Mouse (Mus musculus) limb, embryonic 15.5 days (tissue): ENCODE measurements around the gene Trim8. TPM values are rescaled to one million over a fixed set of nuclear protein-coding genes. Genes with fewer than 3 reads are reported as not detected.
A peak's percentile ranks its signal among the peaks of the same experiment; 100 is the strongest.

Source experiments
- ATAC-seq: fragments of 200-750 bp; cut with Nextera tagmentation; 2 replicates; pipeline ENCODE4 v1.8.0; 2017; ENCODE audit warnings: low read depth, moderate TSS enrichment; ENCODE audit not compliant: insufficient number of reproducible peaks, low FRiP score, low TSS enrichment
- H3K27ac ChIP-seq: fragments of 300-500 bp; sonication (generic); 2 replicates; pipeline ENCODE4 v1.5.1; 2015; ENCODE audit warnings: moderate library complexity, mild to moderate bottlenecking, inconsistent platforms
- H3K27me3 ChIP-seq: fragments of 300-500 bp; sonication (generic); 2 replicates; pipeline ENCODE4 v1.6.1; 2015; ENCODE audit warnings: inconsistent platforms
- H3K36me3 ChIP-seq: fragments of 300-500 bp; sonication (generic); 2 replicates; pipeline ENCODE4 v1.6.1; 2015; ENCODE audit warnings: inconsistent platforms
- H3K4me1 ChIP-seq: fragments of 300-500 bp; sonication (generic); 2 replicates; pipeline ENCODE4 v1.6.1; 2015; ENCODE audit warnings: inconsistent platforms
- H3K4me2 ChIP-seq: fragments of 300-500 bp; sonication (generic); 2 replicates; pipeline ENCODE4 v1.6.1; 2015; ENCODE audit warnings: mild to moderate bottlenecking, inconsistent platforms
- H3K4me3 ChIP-seq: fragments of 300-500 bp; sonication (generic); 2 replicates; pipeline ENCODE4 v1.5.1; 2015; ENCODE audit warnings: mild to moderate bottlenecking, inconsistent platforms
- H3K9ac ChIP-seq: fragments of 300-500 bp; sonication (generic); 2 replicates; pipeline ENCODE4 v1.6.1; 2015; ENCODE audit warnings: inconsistent platforms
- H3K9me3 ChIP-seq: fragments of 300-500 bp; sonication (generic); 2 replicates; pipeline ENCODE4 v1.6.1; 2016; ENCODE audit warnings: inconsistent platforms
- WGBS: fragments of 180-500 bp; shearing (Covaris S2); methylation state at CpG from one replicate; pipeline ENCODE4 v1.1.7; 2015; 5-methylcytosine and 5-hydroxymethylcytosine counted together
- polyA plus RNA-seq: library from polyadenylated mRNA; unstranded; fragments of >200 nt; fragmentation: Nextera tagmentation; extraction: Ambion mirVana; gene quantifications from 2 replicates; pipeline ENCODE4 v1.2.1, GENCODE M21; 2015

Gene Trim8
- polyA plus RNA-seq, 1 experiment from 2014 or later: 15.1 TPM

DNA sequence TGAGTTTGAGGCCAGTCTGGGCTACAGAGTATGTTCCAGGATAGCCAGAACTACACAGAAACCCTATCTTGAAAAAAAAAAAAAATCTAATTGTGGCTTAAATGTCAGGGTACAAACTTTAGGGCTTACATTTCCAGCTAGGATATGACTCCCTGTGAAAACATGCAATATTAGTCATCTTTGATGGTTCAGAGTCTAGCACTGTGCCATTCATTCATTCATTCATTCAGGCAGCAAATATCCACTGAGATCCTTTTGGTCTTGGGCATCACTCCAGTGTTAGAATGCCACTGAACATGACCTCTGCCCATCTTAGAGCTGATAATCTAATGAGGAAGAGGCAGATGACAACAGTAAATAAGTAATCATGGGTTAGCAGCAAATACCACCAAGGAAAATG lies 20.2 kb downstream of the Trim8 start:
- Histone ChIP-seq H3K9ac (no peak overlapping the region), H3K4me2 (no peak overlapping the region), H3K27ac (no peak overlapping the region), H3K27me3 (no peaks in the 10 kb centered on the region), H3K36me3 (no peaks in the 10 kb centered on the region), H3K4me1 (peaks cover 69% of the 10 kb centered on the region), H3K4me3 (no peak overlapping the region), H3K9me3 (no peaks in the 10 kb centered on the region)
- ATAC-seq: no peak

DNA sequence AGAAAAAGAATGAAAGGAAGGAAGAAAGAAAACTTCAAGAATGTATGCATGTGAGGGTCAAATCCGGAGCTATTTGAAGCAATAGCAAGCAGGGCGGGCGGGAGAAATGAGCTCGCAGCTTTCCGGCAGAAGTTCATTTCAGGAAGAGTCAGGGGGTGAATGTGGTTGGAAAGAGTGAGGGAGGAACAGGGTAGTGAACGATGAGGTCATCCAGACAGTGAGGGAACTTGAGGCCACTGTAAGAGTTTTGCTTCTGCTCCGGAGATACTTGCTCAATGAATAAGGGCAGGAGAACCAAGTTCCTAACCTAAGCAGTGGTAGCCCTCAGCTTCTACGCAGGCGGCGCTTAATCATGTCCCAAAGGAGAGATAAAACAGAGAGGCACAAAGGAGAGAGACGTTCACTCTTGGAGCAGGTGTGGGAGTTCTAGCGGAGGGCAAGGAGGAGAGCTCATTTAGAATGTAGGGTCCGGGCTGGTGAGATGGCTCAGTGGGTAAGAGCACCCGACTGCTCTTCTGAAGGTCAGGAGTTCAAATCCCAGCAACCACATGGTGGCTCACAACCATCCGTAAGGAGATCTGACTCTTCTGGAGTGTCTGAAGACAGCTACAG lies 21.0 kb downstream of the Trim8 start:
- H3K27ac ChIP-seq: no peak overlapping the region; the same call in 1 of the 2 replicates
- WGBS: 32% methylated on average over 15 of the region's 15 CpGs
- no peaks in the 10 kb centered on the region for H3K27me3 ChIP-seq
- no peak for ATAC-seq
- H3K4me1 ChIP-seq: peaks cover 63% of the 10 kb centered on the region
- H3K9me3 ChIP-seq: no peaks in the 10 kb centered on the region
- H3K9ac ChIP-seq: no peak overlapping the region
- H3K4me2 ChIP-seq: 0 out of 2 replicates have a peak overlapping the region, but pooled peaks have one; percentile 7
- no peaks in the 10 kb centered on the region for H3K36me3 ChIP-seq
- H3K4me3 ChIP-seq: no peak overlapping the region

DNA sequence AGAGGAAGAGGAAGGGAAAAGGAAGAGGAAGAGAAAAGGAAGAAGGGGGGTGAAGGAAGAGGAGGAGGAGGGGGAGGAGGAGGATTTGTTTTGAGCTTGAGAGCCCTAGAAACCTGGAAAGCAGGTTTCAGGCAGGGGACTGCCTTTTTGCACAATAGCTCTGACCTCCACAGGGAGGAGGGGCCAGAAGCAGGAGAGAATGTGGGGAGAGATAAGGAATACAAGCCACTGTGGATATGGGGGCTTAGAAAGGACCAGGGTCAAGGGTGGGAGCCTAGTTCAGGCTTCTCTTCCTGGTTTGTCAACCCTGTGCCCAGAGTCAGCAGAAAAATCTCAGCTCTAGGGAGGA lies 21.6 kb downstream of the Trim8 start:
- H3K27me3 ChIP-seq: no peaks in the 10 kb centered on the region
- no peaks in the 10 kb centered on the region for H3K9me3 ChIP-seq
- H3K4me3 ChIP-seq: no peak overlapping the region
- H3K27ac ChIP-seq: peak overlapping the region; percentile 80
- peak overlapping the region; percentile 56 for H3K4me2 ChIP-seq
- ATAC-seq: no peak
- peaks cover 61% of the 10 kb centered on the region for H3K4me1 ChIP-seq
- 0 out of 2 replicates have a peak overlapping the region, but pooled peaks have one; percentile 8 for H3K9ac ChIP-seq
- H3K36me3 ChIP-seq: no peaks in the 10 kb centered on the region

DNA sequence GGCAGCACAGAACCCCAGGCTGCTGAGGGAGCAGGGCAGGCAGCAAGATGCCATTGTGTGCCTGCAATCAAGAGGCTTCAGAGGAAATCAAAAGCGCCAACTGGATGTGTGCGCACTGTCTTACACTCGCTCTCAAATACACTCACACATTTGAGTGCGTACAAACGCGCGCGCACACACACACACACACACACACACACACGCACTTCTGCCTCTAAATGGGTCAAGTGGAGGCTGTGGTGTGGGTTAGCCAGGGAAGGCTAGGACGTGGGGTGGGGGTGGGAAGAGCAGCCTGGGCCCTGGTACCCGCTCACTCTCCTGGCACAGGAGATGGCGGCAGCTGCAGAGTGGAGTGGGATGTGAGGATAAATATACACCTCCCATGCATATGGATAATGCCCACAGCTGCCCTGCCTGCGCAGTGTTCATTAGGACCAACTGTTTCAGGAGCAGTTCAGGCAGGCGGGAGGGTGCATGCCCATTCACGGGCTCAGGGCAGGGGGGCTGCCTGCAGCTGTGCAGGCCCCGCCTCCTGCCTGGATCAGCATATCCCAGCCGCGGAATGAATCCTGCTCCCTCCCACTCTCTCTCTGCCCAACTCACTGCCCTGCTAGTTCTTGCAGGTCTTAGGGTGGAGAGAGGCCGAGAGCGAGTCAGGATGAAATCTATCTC lies 22.1 kb downstream of the Trim8 start:
- H3K9me3 ChIP-seq: no peaks in the 10 kb centered on the region
- peak overlapping the region; percentile 56 for H3K4me2 ChIP-seq
- WGBS: 9% methylated on average over 20 of the region's 20 CpGs
- H3K27me3 ChIP-seq: no peaks in the 10 kb centered on the region
- ATAC-seq: peak; percentile 88
- peaks cover 61% of the 10 kb centered on the region for H3K4me1 ChIP-seq
- peak overlapping the region; percentile 8; the same call in 1 of the 2 replicates for H3K9ac ChIP-seq
- peak overlapping the region; percentile 80 for H3K27ac ChIP-seq
- H3K4me3 ChIP-seq: peak overlapping the region; percentile 25
- H3K36me3 ChIP-seq: no peaks in the 10 kb centered on the region

DNA sequence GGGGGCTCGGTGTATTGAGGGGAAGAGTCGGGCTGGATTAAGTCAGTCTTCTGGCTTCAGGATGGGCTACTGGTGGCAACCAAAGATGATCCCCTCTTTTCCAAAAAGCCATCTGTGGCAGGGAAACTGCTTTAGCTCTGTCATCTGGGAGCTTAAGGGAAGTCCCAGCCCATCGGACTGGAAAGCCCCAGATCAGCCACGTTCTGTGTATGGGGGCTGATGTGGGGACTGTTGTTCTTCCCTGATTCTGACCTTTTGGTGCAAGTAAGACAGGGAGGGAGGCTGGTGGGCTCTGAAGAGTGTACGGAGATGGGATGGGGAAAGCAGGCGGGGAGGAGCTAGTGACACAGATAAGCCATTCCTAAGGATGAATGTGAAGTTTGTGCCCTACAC lies 22.6 kb downstream of the Trim8 start:
- Histone ChIP-seq H3K4me3 (peak overlapping the region; percentile 25), H3K27ac (peak overlapping the region; percentile 80), H3K27me3 (no peaks in the 10 kb centered on the region), H3K4me1 (peaks cover 62% of the 10 kb centered on the region), H3K36me3 (no peaks in the 10 kb centered on the region), H3K9ac (no peak overlapping the region), H3K4me2 (peak overlapping the region; percentile 56), H3K9me3 (no peaks in the 10 kb centered on the region)
- 15% methylated on average over 6 of the region's 6 CpGs for WGBS
- no peak for ATAC-seq

DNA sequence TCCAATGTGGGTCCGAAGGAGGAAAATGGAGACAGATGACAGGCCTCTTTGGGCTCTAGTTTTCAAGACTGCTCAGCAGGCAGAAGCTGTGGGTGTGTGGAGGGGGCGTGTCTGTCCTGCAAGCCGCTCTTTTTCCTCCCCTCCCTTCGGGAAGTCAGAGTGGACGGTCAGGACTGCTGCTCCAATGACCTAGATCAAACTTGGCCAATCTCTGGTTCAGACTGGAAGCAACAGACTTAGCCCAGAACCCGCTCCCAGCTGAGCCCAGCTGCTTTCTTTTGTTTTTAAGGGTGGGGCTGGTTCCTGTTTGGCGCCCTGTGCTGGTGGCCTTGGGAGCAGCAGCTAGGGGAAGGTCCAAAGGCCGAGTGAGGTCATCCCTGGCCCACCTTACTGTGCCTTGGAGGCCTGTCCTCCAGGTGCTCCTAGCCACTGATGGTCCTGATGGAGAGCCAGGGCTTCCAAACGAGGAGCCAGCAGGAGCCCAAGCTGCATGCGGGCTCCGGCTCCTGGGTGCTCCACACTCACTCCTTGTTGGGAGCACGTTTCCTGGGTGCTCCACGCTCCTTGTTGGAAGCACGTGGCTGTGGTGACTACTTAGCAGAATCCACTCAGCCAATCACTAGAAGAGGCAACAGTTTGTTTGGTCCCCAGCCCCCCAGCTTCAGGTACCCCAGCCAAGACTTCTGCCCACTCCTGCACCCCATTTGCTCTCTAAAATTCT lies 23.3 kb downstream of the Trim8 start:
- Histone ChIP-seq H3K9ac (no peak overlapping the region), H3K27ac (peak overlapping the region; percentile 80), H3K4me1 (peaks cover 66% of the 10 kb centered on the region), H3K9me3 (no peaks in the 10 kb centered on the region), H3K27me3 (no peaks in the 10 kb centered on the region), H3K4me3 (no peak overlapping the region), H3K4me2 (peak overlapping the region; percentile 56), H3K36me3 (no peaks in the 10 kb centered on the region)
- no peak for ATAC-seq
- WGBS: 35% methylated on average over 14 of the region's 14 CpGs

DNA sequence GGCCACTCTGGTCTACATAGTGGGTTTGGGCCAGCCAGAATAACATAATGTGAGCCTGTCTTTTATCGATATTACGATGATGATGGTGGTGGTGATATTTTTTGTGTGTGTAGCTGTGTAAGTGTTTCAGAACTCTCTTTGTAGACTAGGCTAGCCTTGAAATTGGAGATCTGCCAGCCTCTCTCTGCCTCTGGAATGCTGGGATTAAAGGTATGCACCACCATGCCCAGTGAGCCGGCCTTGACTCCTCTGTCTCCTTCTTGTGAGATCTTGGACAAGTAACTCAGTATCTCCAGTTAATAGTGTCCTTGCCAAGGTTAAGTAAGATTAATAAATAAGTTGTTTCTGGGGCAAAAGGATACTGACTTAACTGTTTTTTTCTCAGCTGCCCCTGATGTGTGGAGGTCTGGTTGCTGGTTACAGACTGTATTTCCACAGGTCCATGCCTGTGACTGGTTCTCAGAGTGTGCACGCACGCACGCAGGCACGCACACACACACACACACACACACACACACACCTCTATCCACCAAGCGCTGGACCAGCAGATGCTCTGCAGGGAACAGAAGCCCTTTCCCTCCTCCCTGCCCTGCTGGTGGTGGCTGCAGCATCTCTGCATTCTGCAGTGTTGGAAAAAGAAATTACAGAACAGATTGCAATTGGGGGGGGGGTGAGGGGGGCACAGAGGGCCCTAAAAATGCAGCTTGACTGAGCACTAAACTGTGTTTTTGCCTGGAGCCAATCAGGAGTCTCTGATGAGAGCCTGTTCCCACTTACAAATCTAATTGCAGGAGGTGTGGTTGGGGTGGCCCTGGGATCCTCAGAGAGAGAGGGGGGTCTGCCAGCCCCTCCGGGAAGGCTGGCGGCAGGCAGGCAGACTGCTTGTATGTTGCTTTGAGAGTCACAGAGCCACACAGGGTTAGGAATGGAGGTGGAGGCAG lies 24.5 kb downstream of the Trim8 start:
- no peak overlapping the region for H3K4me3 ChIP-seq
- H3K9ac ChIP-seq: no peak overlapping the region
- H3K27ac ChIP-seq: no peak overlapping the region
- ATAC-seq: no peak
- no peaks in the 10 kb centered on the region for H3K36me3 ChIP-seq
- no peaks in the 10 kb centered on the region for H3K27me3 ChIP-seq
- H3K9me3 ChIP-seq: no peaks in the 10 kb centered on the region
- WGBS: 34% methylated on average over 10 of the region's 10 CpGs
- peaks cover 78% of the 10 kb centered on the region for H3K4me1 ChIP-seq
- no peak overlapping the region for H3K4me2 ChIP-seq

DNA sequence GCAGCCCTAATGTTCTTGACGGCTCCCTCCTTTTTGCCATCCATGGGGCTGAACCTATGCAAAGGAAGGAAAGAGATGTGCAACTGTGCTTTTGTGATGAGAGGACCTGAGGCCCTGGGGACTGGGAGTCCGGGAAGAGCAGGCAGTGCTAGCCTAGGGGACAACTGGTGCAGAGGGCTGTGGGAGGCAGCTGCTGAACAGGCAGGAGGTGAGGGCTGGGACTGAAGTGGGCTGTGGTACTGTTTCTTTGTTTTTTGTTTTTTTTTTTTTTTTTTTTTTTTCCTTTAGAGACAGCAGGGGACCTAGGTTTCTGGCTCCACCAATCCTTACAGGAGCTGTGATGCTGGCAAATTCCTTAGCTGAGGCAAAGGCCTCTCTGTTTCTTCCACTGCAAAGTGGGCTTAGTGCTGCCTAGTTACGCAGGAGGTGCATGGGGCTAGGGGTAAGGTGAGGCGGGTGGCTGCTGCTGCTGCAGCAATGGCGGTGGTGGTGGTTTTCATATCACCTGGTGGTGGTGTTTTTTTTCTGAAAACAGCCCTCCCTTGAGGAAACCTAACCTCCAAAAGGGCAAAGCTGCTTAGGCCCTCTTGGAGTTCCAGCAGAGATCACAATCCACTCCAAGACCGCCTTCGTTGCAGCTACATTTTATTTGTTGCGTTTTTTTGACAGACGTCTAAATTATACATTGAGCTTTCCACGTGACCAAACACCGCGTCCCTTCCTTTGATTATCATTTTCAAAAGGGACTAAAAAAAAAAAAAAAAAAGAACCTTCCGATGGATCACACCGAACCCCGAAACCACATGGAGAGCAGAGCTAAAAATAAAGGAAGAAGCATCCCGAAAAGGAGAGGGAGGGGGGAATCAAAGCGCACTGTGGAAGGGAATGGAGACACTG lies 26.4 kb downstream of the Trim8 start:
- WGBS: 28% methylated on average over 17 of the region's 17 CpGs
- H3K27me3 ChIP-seq: no peaks in the 10 kb centered on the region
- peak overlapping the region; percentile 67; the same call in 1 of the 2 replicates for H3K27ac ChIP-seq
- H3K4me2 ChIP-seq: peak overlapping the region; percentile 44
- H3K4me3 ChIP-seq: no peak overlapping the region
- no peaks in the 10 kb centered on the region for H3K9me3 ChIP-seq
- no peaks in the 10 kb centered on the region for H3K36me3 ChIP-seq
- H3K9ac ChIP-seq: no peak overlapping the region
- H3K4me1 ChIP-seq: peaks cover 89% of the 10 kb centered on the region
- no peak for ATAC-seq

DNA sequence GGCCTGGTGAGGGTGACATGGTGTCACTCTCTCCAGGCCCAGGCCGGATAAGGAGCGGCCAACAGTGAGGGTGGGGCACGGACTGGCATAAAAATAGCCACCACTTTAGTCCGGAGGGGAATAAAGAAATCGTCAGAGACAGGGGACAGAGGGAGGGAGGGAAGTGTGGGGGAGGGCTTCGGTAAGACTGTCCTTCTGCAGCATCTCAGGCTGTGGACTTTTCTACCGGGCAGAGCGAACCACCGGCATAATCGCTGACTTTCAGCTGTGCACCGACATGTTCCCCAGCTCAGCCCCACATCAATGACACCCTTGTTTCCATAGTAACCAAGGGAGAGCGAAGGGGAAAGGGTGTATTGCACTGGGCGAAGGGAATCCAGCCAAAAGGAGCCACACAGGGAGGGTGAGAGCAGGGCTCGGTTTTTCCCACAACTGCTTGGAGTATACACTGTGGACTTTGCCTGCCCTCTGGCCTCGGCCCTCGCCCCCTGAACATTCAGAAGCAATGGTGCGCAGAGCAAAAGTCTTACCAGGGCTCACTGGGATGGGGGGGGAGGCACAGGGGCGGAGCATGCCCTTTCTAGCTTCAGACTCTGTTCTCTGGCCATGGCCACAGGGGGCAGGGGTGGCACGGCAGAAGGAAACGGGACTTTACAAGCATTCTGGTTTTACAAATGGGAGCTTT lies 27.2 kb downstream of the Trim8 start:
- Histone ChIP-seq H3K4me2 (peak overlapping the region; percentile 44), H3K4me3 (peak overlapping the region; percentile 22), H3K9ac (0 out of 2 replicates have a peak overlapping the region, but pooled peaks have one; percentile 14), H3K27ac (peak overlapping the region; percentile 67), H3K9me3 (no peaks in the 10 kb centered on the region), H3K4me1 (peaks cover 85% of the 10 kb centered on the region), H3K36me3 (no peaks in the 10 kb centered on the region), H3K27me3 (no peaks in the 10 kb centered on the region)
- ATAC-seq: peak; percentile 22; the same call in 1 of the 2 replicates
- 4% methylated on average over 20 of the region's 20 CpGs for WGBS

DNA sequence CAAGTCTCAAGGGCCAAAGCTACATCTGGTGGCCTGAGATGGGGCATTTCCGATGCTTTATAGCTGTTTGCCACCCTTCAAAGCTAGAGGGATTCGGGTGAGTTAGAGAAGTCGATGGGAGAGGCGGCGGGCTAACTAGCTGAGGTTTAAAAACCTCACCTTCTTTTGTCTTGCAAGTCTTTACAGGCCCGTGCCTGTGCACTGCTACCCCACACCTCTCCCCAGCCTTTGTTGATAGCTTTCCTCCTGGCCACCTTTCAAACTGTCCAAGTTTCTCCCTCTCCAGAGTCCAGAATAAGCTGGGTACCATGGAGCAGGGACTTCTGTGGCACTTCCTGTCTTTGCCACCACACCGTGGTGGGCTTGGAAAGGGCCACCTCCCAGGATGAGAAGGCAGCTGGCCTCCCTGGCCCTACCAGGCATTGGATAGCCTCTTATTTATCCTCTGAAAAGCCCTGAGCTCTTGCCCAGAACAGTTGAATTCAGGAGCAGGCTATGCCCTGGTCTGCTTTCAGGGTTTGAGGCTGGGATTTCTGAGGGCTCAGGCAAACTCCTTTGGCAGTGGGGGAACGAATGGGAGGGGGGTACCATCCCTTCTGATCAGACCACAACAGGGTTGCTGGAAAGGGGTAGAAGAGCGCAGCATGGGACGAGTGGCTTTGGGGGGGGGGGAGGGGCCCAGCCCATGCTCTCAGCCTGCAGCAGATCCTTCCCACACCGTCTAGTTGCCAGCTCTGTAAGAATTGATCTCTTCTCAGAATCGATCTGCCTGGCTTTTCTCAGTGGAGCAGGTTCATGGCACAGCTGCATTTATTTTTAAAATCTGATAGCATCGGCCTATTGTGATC lies 28.3 kb downstream of the Trim8 start:
- H3K4me1 ChIP-seq: peaks cover 73% of the 10 kb centered on the region
- H3K27me3 ChIP-seq: no peaks in the 10 kb centered on the region
- no peak overlapping the region for H3K4me3 ChIP-seq
- ATAC-seq: no peak
- no peaks in the 10 kb centered on the region for H3K9me3 ChIP-seq
- H3K27ac ChIP-seq: peak overlapping the region; percentile 67
- H3K9ac ChIP-seq: no peak overlapping the region
- peak overlapping the region; percentile 44 for H3K4me2 ChIP-seq
- WGBS: 21% methylated on average over 13 of the region's 13 CpGs
- H3K36me3 ChIP-seq: no peaks in the 10 kb centered on the region
